Mouse (Mus musculus) lung, embryonic 14.5 days (tissue): ENCODE results near the gene Sdr42e1. TPM values are rescaled to one million over a fixed set of nuclear protein-coding genes. Genes with fewer than 3 reads are reported as not detected.

Experiments used
- ATAC-seq: fragments of 200-750 bp; cut with Nextera tagmentation; 2 replicates; pipeline ENCODE4 v1.8.0; 2017; ENCODE audit warnings: mild to moderate bottlenecking, moderate TSS enrichment, moderate library complexity; ENCODE audit not compliant: insufficient read depth
- DNase-seq: peaks from one replicate; pipeline ENCODE4 v3.0.0-alpha.2; 2015
- H3K27ac ChIP-seq: fragments of 300-500 bp; sonication (generic); 2 replicates; pipeline ENCODE4 v1.5.1; 2014; ENCODE audit warnings: low read depth, mild to moderate bottlenecking, moderate library complexity
- H3K27me3 ChIP-seq: fragments of 300-500 bp; sonication (generic); 2 replicates; pipeline ENCODE4 v1.6.1; 2014; ENCODE audit warnings: low read length, control low read depth; ENCODE audit not compliant: insufficient read depth
- H3K36me3 ChIP-seq: fragments of 300-500 bp; sonication (generic); 2 replicates; pipeline ENCODE4 v1.6.1; 2014; ENCODE audit warnings: control low read depth; ENCODE audit not compliant: insufficient read depth
- H3K4me1 ChIP-seq: fragments of 300-500 bp; sonication (generic); 2 replicates; pipeline ENCODE4 v1.6.1; 2014; ENCODE audit warnings: antibody characterized with exemption, control low read depth; ENCODE audit not compliant: insufficient read depth
- H3K4me2 ChIP-seq: fragments of 300-500 bp; sonication (generic); 2 replicates; pipeline ENCODE4 v1.6.1; 2014; ENCODE audit warnings: mild to moderate bottlenecking
- H3K4me3 ChIP-seq: fragments of 300-500 bp; sonication (generic); 2 replicates; pipeline ENCODE4 v1.5.1; 2014; ENCODE audit warnings: low read depth, low read length
- H3K9ac ChIP-seq: fragments of 300-500 bp; sonication (generic); 2 replicates; pipeline ENCODE4 v1.6.1; 2014
- H3K9me3 ChIP-seq: fragments of 300-500 bp; sonication (generic); 2 replicates; pipeline ENCODE4 v1.6.1; 2016; ENCODE audit warnings: low read depth, low read length, control low read depth
- CTCF ChIP-seq: IDR thresholded peaks from 2 replicates; pipeline ENCODE4 v1.5.1; 2016; ENCODE audit warnings: antibody characterized with exemption, low read depth
- WGBS: fragments of 180-500 bp; shearing (Covaris S2); extraction: QIAGEN DNeasy Blood & Tissue Kit; methylation state at CpG from one replicate; pipeline ENCODE4 v1.1.7; 2014; 5-methylcytosine and 5-hydroxymethylcytosine counted together
- polyA plus RNA-seq: library from polyadenylated mRNA; unstranded; fragments of >200 nt; fragmentation: Nextera tagmentation; extraction: Ambion mirVana; gene quantifications from 2 replicates; pipeline ENCODE4 v1.2.1, GENCODE M21; 2014

The Sdr42e1 gene
- polyA plus RNA-seq, 1 experiment from 2014 or later, result 1.2 TPM

GRCm38 (mm10) chr8:117683925-117684472, 10.5 kb upstream of the Sdr42e1 start:
- H3K4me2 ChIP-seq, result no peak overlapping the region
- no peak overlapping the region for H3K27ac ChIP-seq
- no peaks in the 10 kb centered on the region for H3K36me3 ChIP-seq
- no peaks in the 10 kb centered on the region for H3K9me3 ChIP-seq
- H3K9ac ChIP-seq, result no peak overlapping the region
- no peak for DNase-seq
- no peaks in the 10 kb centered on the region for H3K4me1 ChIP-seq
- no peak for ATAC-seq
- TF ChIP-seq CTCF, result no peak
- no peaks in the 10 kb centered on the region for H3K27me3 ChIP-seq
- no peak overlapping the region for H3K4me3 ChIP-seq
- WGBS, result 63% methylated on average over 10 of the region's 10 CpGs

- no peaks in the 10 kb centered on the region for H3K4me1 ChIP-seq
- DNase-seq, result no peak
- WGBS, result 68% methylated on average over 4 of the region's 4 CpGs
- no peak overlapping the region for H3K9ac ChIP-seq
- no peak overlapping the region for H3K27ac ChIP-seq
- H3K4me3 ChIP-seq, result no peak overlapping the region
- H3K9me3 ChIP-seq, result no peaks in the 10 kb centered on the region
- no peaks in the 10 kb centered on the region for H3K27me3 ChIP-seq
- no peaks in the 10 kb centered on the region for H3K36me3 ChIP-seq
- ATAC-seq, result no peak
- no peak overlapping the region for H3K4me2 ChIP-seq
- no peak for TF ChIP-seq CTCF
Observed at GRCm38 (mm10) chr8:117678650-117679049, 5.2 kb upstream of the Sdr42e1 start.

GRCm38 (mm10) chr8:117677011-117677410, 3.5 kb upstream of the Sdr42e1 start:
- WGBS, result 39% methylated on average over 8 of the region's 8 CpGs

GRCm38 (mm10) chr8:117676460-117676859, 3.0 kb upstream of the Sdr42e1 start:
- H3K27me3 ChIP-seq, result no peaks in the 10 kb centered on the region
- WGBS, result 40% methylated on average over 9 of the region's 9 CpGs
- no peak overlapping the region for H3K27ac ChIP-seq
- no peak overlapping the region for H3K9ac ChIP-seq
- no peak for TF ChIP-seq CTCF
- H3K36me3 ChIP-seq, result no peaks in the 10 kb centered on the region
- no peaks in the 10 kb centered on the region; the same call in 1 of the 2 replicates for H3K4me1 ChIP-seq
- no peak overlapping the region for H3K4me3 ChIP-seq
- H3K4me2 ChIP-seq, result no peak overlapping the region
- no peaks in the 10 kb centered on the region for H3K9me3 ChIP-seq
- peak; percentile 17 for DNase-seq
- no peak; the same call in 1 of the 2 replicates for ATAC-seq

More at GRCm38 (mm10) chr8:117677011-117677410, 3.5 kb upstream of the Sdr42e1 start:
- Histone ChIP-seq H3K27me3 (no peaks in the 10 kb centered on the region), H3K4me2 (no peak overlapping the region), H3K4me1 (no peaks in the 10 kb centered on the region; the same call in 1 of the 2 replicates), H3K9ac (no peak overlapping the region), H3K27ac (no peak overlapping the region; the same call in 1 of the 2 replicates), H3K9me3 (no peaks in the 10 kb centered on the region), H3K36me3 (no peaks in the 10 kb centered on the region), H3K4me3 (no peak overlapping the region)
- DNase-seq, result no peak
- TF ChIP-seq CTCF, result no peak
- no peak for ATAC-seq

- no peaks in the 10 kb centered on the region for H3K9me3 ChIP-seq
- H3K27me3 ChIP-seq, result 0 out of 2 replicates have a peak, but pooled peaks cover 6% of the 10 kb centered on the region
- H3K4me3 ChIP-seq, result no peak overlapping the region
- H3K4me2 ChIP-seq, result no peak overlapping the region
- 62% methylated on average over 5 of the region's 5 CpGs for WGBS
- no peaks in the 10 kb centered on the region for H3K36me3 ChIP-seq
- no peak for TF ChIP-seq CTCF
- DNase-seq (no peak), ATAC-seq (no peak)
- no peak overlapping the region for H3K27ac ChIP-seq
- no peak overlapping the region for H3K9ac ChIP-seq
- H3K4me1 ChIP-seq, result no peaks in the 10 kb centered on the region; the same call in 1 of the 2 replicates
Observed at GRCm38 (mm10) chr8:117675171-117675570, 1.7 kb upstream of the Sdr42e1 start.

- no peak overlapping the region for H3K4me3 ChIP-seq
- TF ChIP-seq CTCF, result no peak
- ATAC-seq (no peak), DNase-seq (no peak)
- H3K4me1 ChIP-seq, result no peaks in the 10 kb centered on the region; the same call in 1 of the 2 replicates
- H3K27ac ChIP-seq, result no peak overlapping the region
- WGBS, result 78% methylated on average over 3 of the region's 3 CpGs
- no peak overlapping the region for H3K9ac ChIP-seq
- H3K27me3 ChIP-seq, result 0 out of 2 replicates have a peak, but pooled peaks cover 6% of the 10 kb centered on the region
- no peaks in the 10 kb centered on the region for H3K9me3 ChIP-seq
- no peak overlapping the region for H3K4me2 ChIP-seq
- no peaks in the 10 kb centered on the region for H3K36me3 ChIP-seq
Observed at GRCm38 (mm10) chr8:117672558-117672957, 931 bp downstream of the Sdr42e1 start.

- H3K4me3 ChIP-seq, result no peak overlapping the region
- TF ChIP-seq CTCF, result no peak
- ATAC-seq (no peak), DNase-seq (no peak)
- no peak overlapping the region for H3K4me2 ChIP-seq
- no peak overlapping the region for H3K9ac ChIP-seq
- H3K4me1 ChIP-seq, result no peaks in the 10 kb centered on the region; the same call in 1 of the 2 replicates
- H3K27me3 ChIP-seq, result 0 out of 2 replicates have a peak, but pooled peaks cover 6% of the 10 kb centered on the region
- WGBS, result 15% methylated on average over 11 of the region's 11 CpGs
- H3K27ac ChIP-seq, result no peak overlapping the region
- no peaks in the 10 kb centered on the region for H3K36me3 ChIP-seq
- no peaks in the 10 kb centered on the region for H3K9me3 ChIP-seq
Observed at GRCm38 (mm10) chr8:117670461-117670860, 3.0 kb downstream of the Sdr42e1 start.
